Mouse (Mus musculus): Measurements from ENCODE around the gene Fat1.
"Not testable (repeated sequence)": the region's sequence is repeated elsewhere in the genome, so short reads cannot be mapped to it uniquely, and the experiment has no call there.

The Fat1 gene

DNA sequence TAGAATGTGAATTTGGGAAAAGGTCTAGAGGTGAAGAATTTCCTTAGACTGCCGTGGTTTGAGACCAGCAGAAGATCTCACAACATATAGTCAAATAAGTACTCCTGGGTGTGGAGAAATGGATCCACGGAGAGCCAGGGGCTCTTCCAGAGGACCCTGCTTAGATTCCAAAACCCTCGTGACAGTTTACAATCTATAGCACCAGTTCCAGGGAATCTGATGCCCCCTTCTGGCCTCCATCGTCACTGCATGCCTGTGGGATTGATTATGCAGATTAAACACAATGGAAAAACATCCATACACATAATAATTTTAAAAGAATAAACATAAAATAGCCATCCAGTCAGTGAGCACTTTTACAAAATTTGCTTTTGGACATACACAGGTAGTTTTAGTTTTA, 75.4 kb downstream of the Fat1 start:
- DNase-seq: peak; percentile 52

DNA sequence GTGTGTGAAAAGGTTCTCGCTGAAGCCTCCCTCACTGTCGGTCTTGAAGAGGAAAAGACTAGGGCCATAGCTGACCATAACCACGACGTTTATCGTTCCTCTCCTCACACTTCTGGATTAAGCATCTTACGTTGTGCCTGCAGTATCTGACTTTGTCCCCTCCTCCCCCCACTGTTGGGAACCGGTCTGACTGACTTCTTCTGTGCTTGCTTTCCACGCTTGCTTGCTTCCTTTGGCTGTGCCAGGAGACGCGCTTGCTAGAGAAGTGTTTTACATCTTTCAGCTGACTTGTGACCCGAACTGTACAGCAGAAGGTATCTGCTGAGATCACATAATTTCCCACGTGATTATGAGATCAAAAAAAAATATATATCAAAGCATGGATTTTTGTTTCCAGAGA, 76.5 kb downstream of the Fat1 start:
- no peak for DNase-seq

DNA sequence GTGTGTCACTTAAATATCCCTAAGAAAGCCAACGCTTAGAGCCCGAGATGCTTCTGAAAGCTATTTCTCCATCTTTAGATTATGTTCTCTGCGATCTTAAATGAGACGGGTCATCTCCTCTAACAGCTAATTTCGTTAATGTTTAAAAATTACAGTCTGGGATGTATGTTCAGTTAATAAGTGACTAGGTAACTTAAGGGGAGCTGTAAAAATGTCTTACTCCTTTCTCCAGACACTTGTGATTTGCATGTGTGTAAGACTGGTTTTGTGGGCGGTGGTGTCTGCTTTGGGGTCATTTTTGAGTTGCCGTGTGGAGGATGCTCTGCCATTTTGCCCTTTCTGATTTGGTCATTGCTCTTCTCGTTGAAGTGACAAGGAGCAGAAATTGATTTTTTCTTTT, 78.6 kb downstream of the Fat1 start:
- no peak for DNase-seq

DNA sequence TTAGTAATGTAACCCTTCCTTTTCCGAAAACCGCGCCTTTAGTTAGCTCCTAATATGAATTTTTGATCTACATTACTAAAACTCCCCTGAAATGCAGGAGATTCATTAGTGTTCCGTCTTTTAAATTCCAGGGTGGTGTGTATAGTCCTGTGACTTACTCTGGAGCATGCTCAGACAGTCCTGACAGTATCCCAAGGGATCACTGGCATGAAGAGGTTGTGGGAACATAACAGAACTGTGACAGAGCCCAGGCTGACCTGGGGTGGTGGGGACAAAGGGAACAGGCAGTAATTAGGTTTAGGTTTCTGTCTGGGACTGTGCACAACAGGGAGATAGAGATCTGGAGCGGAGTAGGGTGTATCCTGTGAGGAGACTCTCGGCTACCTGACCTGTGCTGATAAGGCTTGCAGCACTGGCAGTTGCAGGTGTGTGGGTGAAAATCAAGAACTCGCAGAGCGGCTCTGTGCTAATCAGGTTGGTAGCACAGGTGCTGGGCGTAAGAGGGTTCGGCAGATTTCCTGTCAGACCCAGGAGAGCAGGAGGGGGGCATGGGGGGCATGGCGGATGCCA, 79.3 kb downstream of the Fat1 start:
- no peak for DNase-seq

DNA sequence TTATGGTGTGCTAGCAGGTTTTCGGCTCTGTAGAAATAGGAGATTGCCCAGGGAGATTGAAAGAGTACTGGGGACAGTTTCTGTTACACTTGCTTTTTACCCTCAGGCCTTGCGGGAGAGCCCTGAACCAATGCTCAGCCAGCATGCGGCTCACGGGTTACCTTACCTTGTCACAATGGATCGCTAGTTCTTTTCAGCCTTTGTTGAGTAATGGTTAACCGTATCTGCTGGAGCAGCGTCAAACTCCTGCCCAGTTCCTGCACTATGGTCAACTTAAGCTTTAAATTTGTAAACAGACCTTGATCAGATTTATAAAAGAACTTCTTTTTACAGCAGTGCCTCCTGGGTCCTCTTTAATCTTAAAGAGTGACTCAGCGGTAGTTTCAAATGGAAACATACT, 80.6 kb downstream of the Fat1 start:
- DNase-seq: no peak

DNA sequence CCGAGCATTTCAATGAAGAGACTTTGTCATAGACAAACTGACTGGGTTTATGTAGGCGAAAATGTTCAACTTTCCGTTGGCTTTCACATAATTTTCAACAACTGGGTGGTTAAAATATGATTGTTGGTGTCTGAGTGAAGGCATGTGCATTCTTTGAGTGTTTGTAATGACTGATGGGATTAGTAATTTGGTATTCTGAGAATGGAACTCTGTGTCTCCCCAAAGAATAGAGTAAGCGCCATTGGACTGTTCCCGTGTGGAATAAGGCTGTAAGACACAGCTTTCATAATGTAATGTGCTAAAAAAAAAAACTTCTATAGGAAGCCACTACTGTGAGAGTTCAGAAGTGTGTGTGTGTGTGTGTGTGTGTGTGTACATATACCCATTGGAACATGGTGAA, 84.0 kb downstream of the Fat1 start:
- DNase-seq: no peak

DNA sequence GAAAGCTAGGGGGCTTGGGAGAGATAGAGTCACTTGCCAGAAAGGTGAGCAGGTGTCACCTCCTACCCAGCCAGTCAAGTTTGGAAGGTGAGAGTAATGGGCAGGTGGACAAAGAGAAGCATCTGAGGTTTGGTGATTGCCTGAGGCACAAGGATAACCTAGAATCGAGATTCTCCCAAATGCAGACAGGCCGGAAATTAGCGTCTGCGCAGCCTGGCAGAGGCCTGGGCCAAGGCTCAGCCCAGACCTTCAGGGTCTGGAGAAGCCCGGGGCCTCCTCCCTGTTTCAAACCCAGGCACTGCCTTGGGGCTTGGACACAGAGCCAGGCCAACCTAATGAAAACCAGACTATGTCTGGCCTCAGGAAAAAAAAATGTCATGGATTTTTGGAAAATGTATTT, 85.9 kb downstream of the Fat1 start:
- peak; percentile 40 for DNase-seq

DNA sequence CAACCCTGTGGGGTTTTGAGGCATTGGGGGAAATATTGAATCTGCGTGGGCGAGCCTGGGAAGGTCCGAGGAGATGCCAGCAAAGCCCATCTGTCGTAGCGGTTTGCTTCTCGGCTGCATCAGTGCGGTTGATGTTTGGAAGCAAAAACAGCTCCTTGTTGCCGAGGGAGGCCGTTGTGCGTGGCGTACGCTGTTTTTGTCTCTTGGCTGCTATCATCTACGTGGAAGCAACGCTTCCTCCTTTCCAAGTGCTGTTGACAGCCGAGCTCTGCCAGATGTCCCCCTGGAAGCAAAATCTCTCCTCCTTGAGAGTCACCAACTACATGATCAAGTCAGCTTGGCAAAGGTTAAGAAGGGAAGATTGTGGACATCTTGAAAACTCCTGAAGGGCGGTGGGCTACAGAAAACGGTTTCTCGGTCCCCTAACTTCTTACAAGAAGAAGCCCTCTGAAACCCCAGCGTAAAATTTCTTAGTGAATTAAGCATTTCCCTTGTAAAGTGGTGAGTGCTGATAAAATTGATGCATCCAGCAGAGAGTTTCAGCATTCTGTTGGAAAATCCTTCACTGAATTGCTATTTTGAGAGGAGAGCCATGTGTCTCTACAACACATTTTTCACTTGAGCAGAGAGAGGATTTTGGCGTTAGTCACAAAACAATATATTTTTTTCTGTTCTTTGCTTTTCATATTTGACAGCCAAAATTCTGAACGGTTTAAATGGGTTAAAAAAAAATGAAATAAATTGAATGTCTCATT, 86.8 kb downstream of the Fat1 start:
- peak; percentile 63 for DNase-seq

DNA sequence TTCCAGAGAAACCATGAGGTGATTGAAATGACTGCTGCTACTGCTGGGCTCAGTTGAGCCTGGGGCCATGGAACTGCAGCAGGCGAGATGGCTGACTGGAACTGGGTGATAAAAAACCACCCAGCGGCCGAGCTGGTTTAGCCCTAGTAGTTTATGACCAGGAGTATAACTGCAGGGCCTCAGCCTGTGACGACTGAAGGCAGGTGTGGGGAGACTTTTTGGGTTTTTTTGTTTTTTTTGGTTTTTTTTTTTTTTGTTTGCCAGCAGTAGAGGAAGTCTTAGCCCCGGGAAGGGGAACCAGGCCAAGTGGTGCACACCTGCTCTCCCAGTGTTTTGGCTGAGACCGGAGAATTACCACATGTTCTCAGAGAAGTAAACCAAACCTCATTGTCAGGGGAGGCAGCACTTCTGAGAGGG, 92.8 kb downstream of the Fat1 start:
- DNase-seq: peak; percentile 25

DNA sequence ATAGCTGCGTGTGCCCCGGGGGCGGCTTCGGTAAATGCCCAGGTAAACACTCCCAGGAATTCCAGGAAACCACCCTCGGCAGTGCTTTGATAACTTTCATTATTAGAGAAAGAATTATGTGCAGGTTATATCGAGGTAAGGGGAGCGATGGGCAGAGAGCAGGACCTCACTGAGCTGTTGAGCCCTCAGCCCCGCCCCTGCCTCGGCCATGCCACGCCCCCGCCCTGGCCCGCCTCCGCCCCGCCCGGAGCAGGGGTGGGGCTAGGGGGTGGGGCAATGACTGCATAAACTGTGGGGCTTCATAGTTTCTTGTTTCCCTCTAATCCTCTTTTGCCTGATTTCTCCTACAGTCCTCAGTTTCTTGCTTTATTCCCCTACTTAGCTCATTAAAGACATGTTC, 103.1 kb downstream of the Fat1 start:
- no peak for DNase-seq

DNA sequence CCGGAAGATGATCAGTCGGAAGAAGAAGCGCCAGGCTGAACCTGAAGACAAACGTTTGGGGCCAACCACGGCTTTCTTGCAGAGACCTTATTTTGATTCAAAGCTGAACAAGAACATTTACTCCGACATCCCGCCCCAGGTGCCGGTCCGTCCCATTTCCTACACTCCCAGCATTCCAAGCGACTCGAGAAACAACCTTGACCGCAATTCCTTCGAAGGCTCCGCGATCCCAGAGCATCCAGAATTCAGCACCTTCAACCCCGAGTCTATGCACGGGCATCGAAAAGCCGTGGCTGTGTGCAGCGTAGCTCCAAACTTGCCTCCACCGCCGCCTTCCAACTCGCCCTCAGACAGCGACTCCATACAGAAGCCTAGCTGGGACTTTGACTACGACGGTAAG, 108.9 kb downstream of the Fat1 start:
- no peak for DNase-seq

DNA sequence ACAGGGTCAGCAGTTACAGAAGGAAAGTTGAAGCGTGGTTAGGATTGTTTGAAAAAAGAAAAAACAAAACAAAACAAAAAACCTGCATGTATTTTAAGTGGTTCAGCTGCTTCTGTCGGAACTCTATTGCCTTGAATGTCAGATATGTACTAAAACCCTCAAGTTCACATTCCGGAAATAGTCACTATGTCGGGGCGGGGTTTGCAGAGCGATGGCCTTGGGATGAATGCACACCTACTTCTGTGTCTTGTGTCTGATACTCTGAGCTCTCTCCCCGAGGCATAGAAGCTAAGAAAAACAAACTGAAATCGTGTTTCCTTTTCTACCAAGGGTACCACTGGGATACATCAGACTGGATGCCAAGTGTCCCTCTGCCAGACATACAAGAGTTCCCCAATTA, 115.2 kb downstream of the Fat1 start:
- DNase-seq: no peak

DNA sequence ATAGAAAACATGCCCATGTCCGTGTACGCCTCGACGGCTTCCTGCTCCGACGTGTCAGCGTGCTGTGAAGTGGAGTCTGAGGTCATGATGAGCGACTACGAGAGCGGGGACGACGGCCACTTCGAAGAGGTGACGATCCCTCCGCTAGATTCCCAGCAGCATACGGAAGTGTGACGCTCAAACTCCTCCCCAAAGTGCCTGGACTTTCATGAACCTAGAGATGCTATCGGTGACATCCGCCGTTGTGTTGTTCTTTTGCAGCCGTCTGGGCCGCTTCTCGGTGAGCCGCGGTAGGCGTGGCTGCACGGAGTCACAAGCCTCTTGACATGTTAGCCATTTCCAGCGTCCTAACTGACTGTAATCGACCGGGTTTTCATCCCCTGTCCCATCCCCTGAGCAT, 116.0 kb downstream of the Fat1 start:
- DNase-seq: no peak

DNA sequence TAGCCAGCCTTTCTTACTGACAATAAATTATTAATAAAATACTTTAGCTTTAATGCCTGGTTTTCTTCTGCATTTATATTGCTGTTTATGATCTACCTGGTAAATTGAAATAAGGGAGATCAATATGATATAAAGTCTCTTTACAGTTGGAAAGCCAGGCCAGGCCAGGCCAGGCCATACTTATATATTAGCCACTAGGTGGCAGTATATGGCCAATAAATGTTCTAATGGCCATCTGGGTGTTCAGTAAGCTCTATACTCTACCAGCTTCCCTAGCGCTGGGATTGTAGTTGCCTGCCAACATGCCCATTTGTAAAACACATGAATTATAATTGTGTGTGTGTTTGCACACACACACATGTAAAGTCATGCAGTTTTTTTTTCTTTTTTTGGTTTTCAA, 117.0 kb downstream of the Fat1 start:
- no peak for DNase-seq

DNA sequence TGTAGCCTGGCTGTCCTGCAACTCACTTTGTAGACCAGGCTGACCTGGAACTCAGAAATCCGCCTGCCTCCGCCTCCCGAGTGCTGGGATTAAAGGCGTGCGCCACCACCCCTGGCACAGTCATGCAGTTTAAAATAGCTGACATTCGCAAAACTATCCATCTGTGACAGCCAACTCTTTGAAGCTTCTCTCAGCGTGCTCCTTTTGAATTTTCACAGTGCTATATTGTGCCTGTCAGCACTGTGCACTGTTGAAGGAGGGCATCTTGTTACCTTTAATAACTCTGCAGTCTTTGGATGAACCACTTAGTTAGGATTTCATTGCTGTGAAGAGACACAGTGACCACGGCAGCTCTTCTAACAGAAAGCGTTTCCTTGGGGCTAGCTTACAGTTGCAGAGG, 117.4 kb downstream of the Fat1 start:
- DNase-seq: no peak

DNA sequence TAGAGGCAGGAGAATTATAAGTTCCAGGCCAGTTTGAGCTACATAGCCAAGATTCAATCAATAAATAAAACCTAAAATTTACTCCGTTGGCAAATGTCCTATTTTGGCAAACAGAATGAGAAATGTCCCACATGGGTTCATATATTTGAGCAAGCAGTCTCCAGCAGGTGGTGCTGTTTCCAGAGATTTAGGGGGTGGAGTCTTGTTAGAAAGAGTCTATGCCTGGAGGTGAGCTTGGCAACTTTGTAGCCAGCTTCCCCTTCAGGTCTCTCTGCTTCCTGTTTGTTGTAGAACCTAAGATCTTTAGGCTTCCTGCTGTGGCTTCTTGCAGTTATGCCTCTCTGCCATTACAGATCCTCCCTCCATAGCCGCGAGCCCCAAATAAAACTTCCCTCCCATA, 120.3 kb downstream of the Fat1 start:
- DNase-seq: no peak

DNA sequence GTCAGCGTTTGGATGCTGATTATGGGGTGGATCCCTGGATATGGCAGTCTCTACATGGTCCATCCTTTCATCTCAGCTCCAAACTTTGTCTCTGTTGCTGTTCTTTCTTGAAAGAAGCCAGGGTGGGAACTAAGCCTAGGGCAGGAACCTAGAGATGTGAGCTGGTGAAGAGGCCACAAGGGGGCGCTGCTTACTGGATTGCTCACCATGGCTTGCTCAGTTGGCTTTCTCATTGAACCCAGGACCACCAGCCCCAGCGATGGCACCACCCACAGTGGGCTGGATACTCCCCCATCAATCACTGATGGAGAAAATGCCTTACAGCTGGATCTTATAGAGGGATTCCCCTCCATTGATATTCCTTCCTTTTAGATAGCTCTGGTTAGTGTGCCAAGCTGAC, 121.6 kb downstream of the Fat1 start:
- DNase-seq: no peak

DNA sequence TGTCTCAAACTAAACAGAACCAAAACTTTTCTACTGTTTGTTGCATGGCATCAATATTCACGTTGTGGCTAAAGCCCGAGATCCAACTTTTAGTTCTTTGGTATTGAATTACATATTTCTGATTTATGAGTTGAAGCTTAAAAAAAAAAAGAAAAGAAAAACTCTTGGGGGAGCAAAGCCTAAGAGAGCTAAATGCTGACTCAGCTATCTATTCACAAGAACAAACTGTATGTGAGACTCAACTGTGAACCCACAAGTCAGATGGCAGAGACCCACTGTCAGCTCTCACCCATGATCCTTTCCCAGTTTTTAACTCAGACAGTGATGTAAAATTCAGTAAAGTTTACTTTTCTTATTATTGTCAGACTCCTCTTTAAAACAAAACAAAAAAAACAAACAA, 124.8 kb downstream of the Fat1 start:
- DNase-seq: no peak

DNA sequence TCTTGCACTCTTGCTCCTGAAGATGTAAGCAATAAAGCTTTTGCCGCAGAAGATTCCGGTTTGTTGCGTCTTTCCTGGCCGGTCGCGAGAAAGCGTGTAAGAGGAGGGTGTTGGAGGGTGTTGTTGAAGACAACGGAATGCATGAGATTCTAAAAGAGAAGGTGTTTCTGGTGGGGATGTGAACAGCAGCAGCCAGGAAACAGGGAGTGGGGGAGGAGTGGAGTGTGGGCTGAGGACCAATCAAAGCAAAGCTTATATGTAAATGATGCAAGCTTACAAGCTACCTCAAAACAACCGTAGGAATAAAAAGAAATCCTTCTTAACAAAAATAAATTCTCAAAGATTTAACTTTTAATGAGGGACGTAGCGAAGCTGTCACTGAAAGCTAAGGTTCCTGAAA, 127.1 kb downstream of the Fat1 start:
- no peak for DNase-seq

DNA sequence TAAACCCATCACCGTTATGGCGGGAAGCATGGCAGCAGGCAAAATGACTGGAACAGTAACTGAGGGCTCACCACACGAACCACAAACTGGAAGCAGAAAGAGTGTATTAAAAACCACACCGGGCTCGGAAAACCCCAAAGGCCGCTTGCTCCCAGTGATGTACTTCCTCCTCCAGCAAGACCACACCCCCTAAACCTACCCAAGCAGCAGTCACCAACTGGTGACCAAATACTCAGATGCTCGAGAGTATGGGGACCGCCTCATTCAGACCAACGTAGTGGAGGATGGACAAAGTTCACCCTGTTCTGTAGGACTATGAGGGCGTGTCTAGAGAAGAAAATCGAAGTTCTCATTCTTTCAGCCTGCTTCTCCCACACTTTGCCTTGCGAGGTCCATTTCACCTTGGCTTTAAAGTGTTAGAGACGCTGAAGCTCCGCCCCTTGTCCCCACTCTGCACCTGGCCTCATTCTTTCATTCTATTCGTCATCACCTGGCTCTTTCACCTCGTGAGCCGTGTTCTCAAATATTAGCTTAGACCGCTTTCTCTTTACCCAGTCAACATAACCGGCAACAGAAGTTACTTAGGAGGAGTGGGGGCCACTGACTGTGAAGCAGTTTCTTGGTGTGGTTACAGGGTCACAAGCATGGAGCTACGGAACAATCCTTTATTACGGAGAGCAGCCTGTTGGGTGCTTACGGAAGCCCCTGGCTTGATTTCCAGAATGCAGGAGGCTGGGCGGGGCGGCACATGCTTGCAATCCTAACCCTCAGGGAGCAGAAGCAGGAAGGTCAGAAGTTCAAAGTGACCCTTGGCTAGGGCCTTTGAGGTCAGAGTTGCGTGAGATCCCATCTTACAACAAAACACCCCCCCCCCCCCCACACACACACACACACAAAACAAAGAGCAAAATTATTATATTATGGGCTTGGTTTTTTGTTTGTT, 128.0 kb downstream of the Fat1 start:
- no peak for DNase-seq

DNA sequence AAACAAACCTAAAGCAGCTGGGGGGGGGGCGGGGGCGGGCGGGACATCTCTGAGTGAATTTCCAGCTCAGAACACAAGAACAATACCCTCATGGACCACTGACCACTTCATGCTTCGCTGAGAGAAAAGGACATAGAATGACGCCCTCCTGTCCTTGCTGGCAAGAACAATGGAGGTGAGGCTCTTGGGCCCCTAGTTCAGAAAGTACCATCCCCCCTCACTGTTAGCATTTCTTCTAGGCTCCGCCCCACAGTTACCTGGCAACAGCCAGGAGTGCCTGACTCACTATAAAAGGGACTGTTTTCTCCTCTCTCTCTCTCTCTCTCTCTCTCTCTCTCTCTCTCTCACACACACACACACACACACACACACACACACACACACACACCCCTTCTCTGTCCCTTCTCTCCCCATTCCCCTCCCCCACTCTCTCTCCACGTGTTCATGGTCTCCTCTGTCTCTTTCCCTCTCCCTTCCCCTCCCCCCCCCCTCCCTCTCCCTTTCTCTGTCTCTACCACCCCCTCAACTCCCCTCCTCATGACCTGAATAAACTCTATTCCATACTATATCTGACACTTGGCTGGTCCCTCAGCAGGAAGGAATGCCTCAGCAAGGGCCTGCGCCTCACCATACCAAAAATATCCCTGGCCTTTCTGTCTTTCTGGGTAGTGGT, 129.1 kb downstream of the Fat1 start:
- DNase-seq: no peak

DNA sequence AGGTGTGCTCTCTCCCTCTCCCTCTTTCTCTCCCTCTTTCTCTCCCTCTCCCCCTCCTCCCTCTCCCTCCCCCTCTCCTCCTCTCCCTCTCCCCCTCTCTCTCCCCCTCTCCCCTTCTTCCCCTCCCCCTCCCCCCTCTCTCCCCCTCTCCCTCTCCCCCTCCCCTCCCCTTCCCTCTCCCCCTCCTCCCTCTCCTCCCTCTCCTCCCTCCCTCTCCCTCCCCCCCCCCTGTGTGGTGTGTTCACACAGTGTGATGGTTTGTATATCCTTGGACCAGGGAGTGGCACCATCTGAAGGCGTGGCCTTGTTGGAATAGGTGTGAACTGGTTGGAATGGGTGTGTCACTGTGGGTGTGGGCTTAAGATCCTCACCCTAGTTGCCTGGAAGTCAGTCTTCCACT, 130.1 kb downstream of the Fat1 start:
- DNase-seq: not testable (repeated sequence)

DNA sequence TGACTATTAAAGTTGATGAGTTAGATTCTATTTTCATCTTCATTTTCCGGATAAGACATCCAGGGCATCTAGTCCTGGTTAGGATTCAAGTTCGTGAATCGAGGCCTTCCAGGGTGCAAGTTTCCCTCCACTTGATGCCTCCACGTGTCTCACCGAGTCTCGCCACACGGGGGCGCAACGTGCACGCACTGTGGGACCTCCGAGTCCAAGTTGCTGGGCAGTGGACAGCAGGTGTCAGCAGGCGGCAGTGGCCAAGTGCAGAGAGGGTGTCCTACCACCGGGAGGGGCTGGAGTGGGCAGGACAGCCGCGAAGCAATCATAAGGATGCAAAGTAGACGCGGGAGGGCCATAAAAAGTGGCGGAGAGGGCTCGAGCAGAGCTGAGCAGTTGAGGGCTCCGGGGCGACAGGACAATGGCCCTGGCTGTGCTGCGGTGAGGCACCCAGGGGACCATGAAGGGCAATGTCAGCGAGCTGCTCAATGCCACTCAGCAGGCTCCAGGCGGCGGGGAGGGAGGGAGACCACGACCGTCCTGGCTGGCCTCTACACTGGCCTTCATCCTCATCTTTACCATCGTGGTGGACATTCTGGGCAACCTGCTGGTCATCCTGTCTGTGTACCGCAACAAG, 133.6 kb downstream of the Fat1 start, which contains the start of gene Mtnr1a:
Gene Mtnr1a, plus strand, starts transcription at position 379 of the 628 bp plus-strand sequence.
- peak; percentile 85 for DNase-seq
